Mouse (Mus musculus) C2C12 (cell line): ENCODE data around the gene Susd1. TPM values are rescaled to one million over a fixed set of nuclear protein-coding genes. Genes with fewer than 3 reads are reported as not detected.

Source experiments
- H3K27me3 ChIP-seq: one replicate; pipeline ENCODE4 v1.6.1; 2011; ENCODE audit not compliant: control insufficient read depth, insufficient read depth, insufficient read length
- H3K36me3 ChIP-seq: one replicate; pipeline ENCODE4 v1.6.1; 2011; ENCODE audit not compliant: control insufficient read depth, insufficient read depth
- H3K4me3 ChIP-seq: one replicate; pipeline ENCODE4 v1.5.1; 2011; ENCODE audit warnings: mild to moderate bottlenecking, control low read depth; ENCODE audit not compliant: poor library complexity, insufficient read depth, severe bottlenecking
- H3K79me2 ChIP-seq: one replicate; pipeline ENCODE4 v1.6.1; 2011; ENCODE audit not compliant: control insufficient read depth, insufficient read depth
- H3K79me3 ChIP-seq: one replicate; pipeline ENCODE4 v1.6.1; 2011; ENCODE audit warnings: low read depth, control low read depth
- H3ac ChIP-seq: one replicate; pipeline ENCODE3; 2011; ENCODE audit warnings: low read depth; ENCODE audit not compliant: control insufficient read depth, insufficient read length
- CEBPB ChIP-seq: IDR thresholded peaks from one replicate; pipeline ENCODE4 v1.6.1; 2011; ENCODE audit warnings: low read depth, mild to moderate bottlenecking, control low read depth, moderate library complexity
- CTCF ChIP-seq: IDR thresholded peaks from one replicate; pipeline ENCODE4 v1.5.1; 2011; ENCODE audit not compliant: control insufficient read depth, insufficient read depth, insufficient read length
- FOSL1 ChIP-seq: IDR thresholded peaks from one replicate; pipeline ENCODE4 v1.8.0; 2011; ENCODE audit warnings: mild to moderate bottlenecking, low read length; ENCODE audit not compliant: poor library complexity, insufficient read depth, severe bottlenecking
- MAX ChIP-seq: IDR thresholded peaks from one replicate; pipeline ENCODE4 v1.6.1; 2011; ENCODE audit warnings: mild to moderate bottlenecking, control low read depth
- MYOD1 ChIP-seq: IDR thresholded peaks from one replicate; pipeline ENCODE4 v1.6.1; 2011; ENCODE audit warnings: low read depth; ENCODE audit not compliant: control insufficient read depth, insufficient read length
- MYOG ChIP-seq: IDR thresholded peaks from one replicate; pipeline ENCODE4 v1.6.1; 2011; ENCODE audit not compliant: control insufficient read depth, insufficient read length; ENCODE audit errors: extremely low read depth
- USF1 ChIP-seq: IDR thresholded peaks from one replicate; pipeline ENCODE4 v1.6.1; 2011; ENCODE audit warnings: low read depth, mild to moderate bottlenecking, control low read depth, moderate library complexity
- polyA plus RNA-seq: library from polyadenylated mRNA; unstranded; fragments of >200 nt; fragmentation: generic; extraction: Trizol; gene quantifications from one replicate; pipeline ENCODE4 v1.2.1, GENCODE M21; 2012; ENCODE audit warnings: missing spikeins

The Susd1 gene
- polyA plus RNA-seq, 1 experiment = 1.5 TPM

- Histone ChIP-seq H3ac (no peak overlapping the region), H3K79me2 (no peaks in the 10 kb centered on the region), H3K4me3 (no peak overlapping the region), H3K79me3 (no peaks in the 10 kb centered on the region), H3K27me3 (no peaks in the 10 kb centered on the region), H3K36me3 (no peaks in the 10 kb centered on the region)
- no peak for TF ChIP-seq MYOG
- no peak for TF ChIP-seq CEBPB
- TF ChIP-seq USF1 = no peak
- TF ChIP-seq FOSL1 = no peak
- TF ChIP-seq CTCF = no peak
- no peak for TF ChIP-seq MYOD1
- no peak for TF ChIP-seq MAX
Observed at GRCm38 (mm10) chr4:59420695-59421368, 17.6 kb downstream of the Susd1 start.

DNA sequence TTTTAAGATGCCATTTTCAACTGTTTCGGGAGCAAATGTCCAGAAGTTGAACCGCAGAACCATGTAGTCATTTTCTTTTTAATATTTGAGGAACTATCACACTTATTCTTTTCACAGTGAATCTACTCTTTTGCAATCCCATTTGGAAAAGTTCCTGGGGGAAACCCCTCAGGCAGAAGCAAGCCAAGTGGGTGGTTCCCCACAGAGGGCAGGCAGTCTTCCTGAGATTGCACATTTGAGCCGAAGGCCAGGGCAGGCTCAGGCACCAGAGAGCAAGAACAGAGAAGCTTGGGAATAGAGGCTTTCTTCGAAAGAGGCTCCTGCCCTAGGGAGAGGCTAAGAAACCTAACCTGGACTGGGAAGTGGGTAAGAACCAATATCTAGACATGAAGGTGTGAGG lies 19.2 kb downstream of the Susd1 start:
- H3K27me3 ChIP-seq = no peaks in the 10 kb centered on the region
- no peaks in the 10 kb centered on the region for H3K79me3 ChIP-seq
- no peaks in the 10 kb centered on the region for H3K79me2 ChIP-seq
- H3K4me3 ChIP-seq = no peak overlapping the region
- no peak overlapping the region for H3ac ChIP-seq
- H3K36me3 ChIP-seq = no peaks in the 10 kb centered on the region
- TF ChIP-seq CTCF (no peak), CEBPB (no peak), MYOD1 (no peak), MAX (no peak), MYOG (no peak), USF1 (no peak), FOSL1 (no peak)

GRCm38 (mm10) chr4:59413428-59413827 lies 25.0 kb downstream of the Susd1 start:
- TF ChIP-seq USF1 (no peak), FOSL1 (no peak), MYOD1 (no peak)
- Histone ChIP-seq H3K27me3 (no peaks in the 10 kb centered on the region), H3ac (no peak overlapping the region), H3K79me2 (no peaks in the 10 kb centered on the region), H3K79me3 (no peaks in the 10 kb centered on the region), H3K36me3 (no peaks in the 10 kb centered on the region), H3K4me3 (no peak overlapping the region)

DNA sequence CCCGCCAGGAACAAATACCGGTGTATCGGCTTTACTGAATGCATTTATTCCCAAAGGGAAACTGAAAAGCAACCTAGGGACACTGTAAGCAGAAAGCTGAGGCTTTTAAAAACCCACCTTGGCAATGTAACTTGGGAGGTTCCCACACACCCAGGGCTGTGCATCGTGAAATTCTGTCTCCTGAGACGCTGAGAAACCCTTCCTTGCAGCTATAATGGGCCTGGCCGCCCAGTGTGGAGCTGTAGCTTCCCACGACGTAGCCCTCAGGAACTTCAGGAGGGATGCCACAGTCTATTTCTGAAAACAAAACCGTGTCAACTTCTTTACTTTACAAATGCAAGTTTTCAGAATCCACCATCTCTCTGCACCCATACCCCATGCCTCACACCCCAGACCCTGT lies 27.3 kb downstream of the Susd1 start:
- H3K79me3 ChIP-seq = no peaks in the 10 kb centered on the region
- no peak overlapping the region for H3K4me3 ChIP-seq
- no peaks in the 10 kb centered on the region for H3K79me2 ChIP-seq
- H3ac ChIP-seq = no peak overlapping the region
- TF ChIP-seq FOSL1 (no peak), USF1 (no peak), MYOD1 (no peak), MYOG (no peak)
- H3K27me3 ChIP-seq = no peaks in the 10 kb centered on the region
- H3K36me3 ChIP-seq = no peaks in the 10 kb centered on the region

- no peaks in the 10 kb centered on the region for H3K27me3 ChIP-seq
- no peaks in the 10 kb centered on the region for H3K79me3 ChIP-seq
- no peak overlapping the region for H3K4me3 ChIP-seq
- no peaks in the 10 kb centered on the region for H3K36me3 ChIP-seq
- no peaks in the 10 kb centered on the region for H3K79me2 ChIP-seq
- no peak overlapping the region for H3ac ChIP-seq
- TF ChIP-seq FOSL1 (no peak), MYOG (no peak), MYOD1 (no peak), USF1 (no peak), CEBPB (no peak), CTCF (no peak), MAX (no peak)
Observed at GRCm38 (mm10) chr4:59407766-59408165, 30.7 kb downstream of the Susd1 start.

DNA sequence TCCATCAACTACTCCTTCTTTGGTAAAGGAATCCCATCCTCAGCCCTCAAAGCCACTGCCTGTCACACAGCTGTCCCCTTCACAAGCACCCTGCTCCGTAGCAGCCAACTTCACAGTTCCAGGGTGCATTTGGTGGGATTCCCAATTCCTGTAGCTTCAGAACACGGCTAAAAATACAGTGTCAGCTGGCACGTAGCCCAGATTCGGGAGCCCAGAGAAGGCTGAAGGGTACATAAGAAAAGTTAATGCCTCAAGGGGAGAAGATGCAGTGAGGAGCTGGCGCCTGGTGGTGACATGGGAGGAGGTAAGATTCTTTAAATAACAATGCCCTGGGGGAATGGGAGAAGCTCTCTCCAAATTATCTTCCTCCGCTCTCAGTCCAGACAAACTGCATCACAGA lies 34.1 kb downstream of the Susd1 start:
- no peak overlapping the region for H3ac ChIP-seq
- no peak for TF ChIP-seq FOSL1
- H3K79me2 ChIP-seq = no peaks in the 10 kb centered on the region
- no peaks in the 10 kb centered on the region for H3K36me3 ChIP-seq
- no peak overlapping the region for H3K4me3 ChIP-seq
- H3K27me3 ChIP-seq = no peaks in the 10 kb centered on the region
- H3K79me3 ChIP-seq = no peaks in the 10 kb centered on the region

DNA sequence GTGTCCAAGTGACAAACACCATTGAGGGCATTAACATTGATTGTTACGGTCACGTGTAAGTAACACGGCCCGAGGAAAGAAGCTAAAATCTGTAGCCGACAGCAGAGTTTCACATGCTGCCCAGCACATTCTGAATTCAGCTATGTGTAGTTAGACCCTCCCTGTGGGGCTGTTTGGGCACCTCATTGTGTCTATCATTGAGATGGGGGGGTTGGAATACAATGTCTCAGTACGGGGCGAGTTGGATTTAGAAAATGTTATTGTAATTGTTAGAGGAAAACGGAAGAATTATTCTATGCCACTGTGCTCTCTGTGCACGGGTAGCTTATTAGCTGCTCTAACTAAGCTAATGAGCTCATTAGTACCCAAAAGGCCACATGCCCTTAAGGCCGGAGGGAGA lies 37.5 kb downstream of the Susd1 start:
- no peak overlapping the region for H3ac ChIP-seq
- no peaks in the 10 kb centered on the region for H3K79me2 ChIP-seq
- H3K79me3 ChIP-seq = no peaks in the 10 kb centered on the region
- no peak overlapping the region for H3K4me3 ChIP-seq
- H3K36me3 ChIP-seq = no peaks in the 10 kb centered on the region
- H3K27me3 ChIP-seq = no peaks in the 10 kb centered on the region
- TF ChIP-seq USF1 (no peak), MAX (no peak), MYOD1 (no peak), CTCF (no peak), MYOG (no peak), CEBPB (no peak), FOSL1 (no peak)
